Mouse (Mus musculus) liver, postnatal 0 days (tissue): Measurements from ENCODE around the gene Mknk1.

Source experiments
- CTCF ChIP-seq: sonication (generic); IDR thresholded peaks from 2 replicates; pipeline ENCODE4 v1.5.1; 2016; ENCODE audit warnings: antibody characterized with exemption, low read depth
- EP300 ChIP-seq: IDR thresholded peaks from 2 replicates; pipeline ENCODE4 v1.6.1; 2016; ENCODE audit warnings: antibody characterized with exemption, low read depth, mild to moderate bottlenecking

GRCm38 (mm10) chr4:115830491-115830890 is 8.5 kb upstream of the Mknk1 start:
- TF ChIP-seq CTCF (no peak), EP300 (no peak)
